Mouse (Mus musculus) lung, embryonic 14.5 days (tissue): ENCODE measurements at regions not wholly inside any gene's neighbourhood (a gene's known extent, or its start where the extent isn't known, plus 50 kb on each side); places are given as distances from the start of the nearest gene placed in this dataset.

Source experiments
- ATAC-seq: fragments of 200-750 bp; cut with Nextera tagmentation; 2 replicates; pipeline ENCODE4 v1.8.0; 2017; ENCODE audit warnings: mild to moderate bottlenecking, moderate TSS enrichment, moderate library complexity; ENCODE audit not compliant: insufficient read depth
- DNase-seq: peaks from one replicate; pipeline ENCODE4 v3.0.0-alpha.2; 2015
- H3K27ac ChIP-seq: fragments of 300-500 bp; sonication (generic); 2 replicates; pipeline ENCODE4 v1.5.1; 2014; ENCODE audit warnings: low read depth, mild to moderate bottlenecking, moderate library complexity
- H3K27me3 ChIP-seq: fragments of 300-500 bp; sonication (generic); 2 replicates; pipeline ENCODE4 v1.6.1; 2014; ENCODE audit warnings: low read length, control low read depth; ENCODE audit not compliant: insufficient read depth
- H3K36me3 ChIP-seq: fragments of 300-500 bp; sonication (generic); 2 replicates; pipeline ENCODE4 v1.6.1; 2014; ENCODE audit warnings: control low read depth; ENCODE audit not compliant: insufficient read depth
- H3K4me1 ChIP-seq: fragments of 300-500 bp; sonication (generic); 2 replicates; pipeline ENCODE4 v1.6.1; 2014; ENCODE audit warnings: antibody characterized with exemption, control low read depth; ENCODE audit not compliant: insufficient read depth
- H3K4me2 ChIP-seq: fragments of 300-500 bp; sonication (generic); 2 replicates; pipeline ENCODE4 v1.6.1; 2014; ENCODE audit warnings: mild to moderate bottlenecking
- H3K4me3 ChIP-seq: fragments of 300-500 bp; sonication (generic); 2 replicates; pipeline ENCODE4 v1.5.1; 2014; ENCODE audit warnings: low read depth, low read length
- H3K9ac ChIP-seq: fragments of 300-500 bp; sonication (generic); 2 replicates; pipeline ENCODE4 v1.6.1; 2014
- H3K9me3 ChIP-seq: fragments of 300-500 bp; sonication (generic); 2 replicates; pipeline ENCODE4 v1.6.1; 2016; ENCODE audit warnings: low read depth, low read length, control low read depth
- CTCF ChIP-seq: IDR thresholded peaks from 2 replicates; pipeline ENCODE4 v1.5.1; 2016; ENCODE audit warnings: antibody characterized with exemption, low read depth
- WGBS: fragments of 180-500 bp; shearing (Covaris S2); extraction: QIAGEN DNeasy Blood & Tissue Kit; methylation state at CpG from one replicate; pipeline ENCODE4 v1.1.7; 2014; 5-methylcytosine and 5-hydroxymethylcytosine counted together

GRCm38 (mm10) chr9:23576314-23576713 is 353.4 kb downstream of the Bmper start:
- Histone ChIP-seq H3K27me3 (no peaks in the 10 kb centered on the region), H3K9me3 (no peaks in the 10 kb centered on the region), H3K27ac (no peak overlapping the region), H3K4me1 (0 out of 2 replicates have a peak, but pooled peaks cover 9% of the 10 kb centered on the region), H3K4me2 (no peak overlapping the region), H3K4me3 (no peak overlapping the region), H3K9ac (no peak overlapping the region), H3K36me3 (no peaks in the 10 kb centered on the region)
- ATAC-seq = no peak
- WGBS = 61% methylated on average over 2 of the region's 2 CpGs
- no peak for DNase-seq
- no peak for TF ChIP-seq CTCF

GRCm38 (mm10) chr9:23580155-23580554 is 357.3 kb downstream of the Bmper start:
- peak; percentile 77 for ATAC-seq
- H3K27ac ChIP-seq = peak overlapping the region; percentile 24; the same call in 1 of the 2 replicates
- DNase-seq = peak; percentile 87

GRCm38 (mm10) chr9:23581039-23581606 is 358.2 kb downstream of the Bmper start:
- Histone ChIP-seq H3K4me2 (no peak overlapping the region), H3K4me3 (no peak overlapping the region), H3K36me3 (no peaks in the 10 kb centered on the region), H3K9ac (no peak overlapping the region), H3K27me3 (no peaks in the 10 kb centered on the region), H3K27ac (peak overlapping the region; percentile 1; the same call in 1 of the 2 replicates), H3K4me1 (0 out of 2 replicates have a peak, but pooled peaks cover 9% of the 10 kb centered on the region), H3K9me3 (no peaks in the 10 kb centered on the region)
- 10% methylated on average over 6 of the region's 6 CpGs for WGBS
- ATAC-seq (peak; percentile 83), DNase-seq (peak; percentile 91)
- peak; percentile 90 for TF ChIP-seq CTCF

More at GRCm38 (mm10) chr9:23580155-23580554, 357.3 kb downstream of the Bmper start:
- Histone ChIP-seq H3K9me3 (no peaks in the 10 kb centered on the region), H3K27me3 (no peaks in the 10 kb centered on the region), H3K4me2 (no peak overlapping the region), H3K4me1 (0 out of 2 replicates have a peak, but pooled peaks cover 9% of the 10 kb centered on the region), H3K4me3 (no peak overlapping the region), H3K9ac (no peak overlapping the region), H3K36me3 (no peaks in the 10 kb centered on the region)
- no peak for TF ChIP-seq CTCF
- 33% methylated on average over 6 of the region's 6 CpGs for WGBS

GRCm38 (mm10) chr9:23584561-23584960 is 361.7 kb downstream of the Bmper start:
- Histone ChIP-seq H3K27ac (no peak overlapping the region), H3K9me3 (no peaks in the 10 kb centered on the region), H3K27me3 (no peaks in the 10 kb centered on the region), H3K4me2 (no peak overlapping the region), H3K4me3 (no peak overlapping the region), H3K9ac (no peak overlapping the region), H3K4me1 (0 out of 2 replicates have a peak, but pooled peaks cover 7% of the 10 kb centered on the region), H3K36me3 (no peaks in the 10 kb centered on the region)
- ATAC-seq (no peak), DNase-seq (no peak)
- TF ChIP-seq CTCF = no peak

- H3K36me3 ChIP-seq = no peaks in the 10 kb centered on the region
Observed at GRCm38 (mm10) chr9:23589024-23589423, 366.1 kb downstream of the Bmper start.

GRCm38 (mm10) chr9:23591906-23592305 is 369.0 kb downstream of the Bmper start:
- no peak; the same call in 1 of the 2 replicates for ATAC-seq
- Histone ChIP-seq H3K4me2 (no peak overlapping the region), H3K4me3 (no peak overlapping the region), H3K36me3 (no peaks in the 10 kb centered on the region), H3K27me3 (no peaks in the 10 kb centered on the region), H3K9me3 (no peaks in the 10 kb centered on the region), H3K27ac (no peak overlapping the region), H3K9ac (no peak overlapping the region), H3K4me1 (no peaks in the 10 kb centered on the region)
- TF ChIP-seq CTCF = no peak
- peak; percentile 79 for DNase-seq

More at GRCm38 (mm10) chr9:23589024-23589423, 366.1 kb downstream of the Bmper start:
- Histone ChIP-seq H3K27me3 (no peaks in the 10 kb centered on the region), H3K4me2 (no peak overlapping the region), H3K4me1 (no peaks in the 10 kb centered on the region), H3K9ac (no peak overlapping the region), H3K27ac (no peak overlapping the region), H3K4me3 (no peak overlapping the region), H3K9me3 (no peaks in the 10 kb centered on the region)
- ATAC-seq = no peak
- no peak for DNase-seq
- 59% methylated on average over 2 of the region's 2 CpGs for WGBS
- TF ChIP-seq CTCF = no peak

- Histone ChIP-seq H3K4me3 (no peak overlapping the region), H3K36me3 (no peaks in the 10 kb centered on the region), H3K27me3 (no peaks in the 10 kb centered on the region), H3K4me2 (no peak overlapping the region), H3K4me1 (no peaks in the 10 kb centered on the region), H3K27ac (no peak overlapping the region), H3K9me3 (no peaks in the 10 kb centered on the region), H3K9ac (no peak overlapping the region)
- WGBS = 98% methylated on average over 2 of the region's 2 CpGs
- no peak for ATAC-seq
- DNase-seq = no peak
- TF ChIP-seq CTCF = no peak
Observed at GRCm38 (mm10) chr9:23600623-23601022, 377.7 kb downstream of the Bmper start.
